Mouse (Mus musculus) embryonic facial prominence, embryonic 11.5 days (tissue): ENCODE measurements around the gene Rassf2. TPM values are rescaled to one million over a fixed set of nuclear protein-coding genes. Genes with fewer than 3 reads are reported as not detected.

Source experiments
- ATAC-seq: fragments of 200-750 bp; cut with Nextera tagmentation; replicated peaks from 2 replicates; pipeline ENCODE4 v1.8.0; 2017; ENCODE audit warnings: low read depth; ENCODE audit not compliant: insufficient number of reproducible peaks, low FRiP score, low TSS enrichment
- DNase-seq: peaks from one replicate; pipeline ENCODE4 v3.0.0-alpha.2; 2015; ENCODE audit warnings: low spot score
- H3K27ac ChIP-seq: fragments of 300-500 bp; sonication (generic); replicated peaks from 2 replicates; pipeline ENCODE4 v1.5.1; 2014; ENCODE audit warnings: mild to moderate bottlenecking, low read depth, low read length, control low read depth
- H3K27me3 ChIP-seq: fragments of 300-500 bp; sonication (generic); 2 replicates; pipeline ENCODE4 v1.6.1; 2014; ENCODE audit warnings: mild to moderate bottlenecking, low read length, moderate library complexity, mixed read lengths; ENCODE audit not compliant: control insufficient read depth, insufficient read depth
- H3K36me3 ChIP-seq: fragments of 300-500 bp; sonication (generic); replicated peaks from 2 replicates; pipeline ENCODE4 v1.6.1; 2014; ENCODE audit warnings: low read depth, mild to moderate bottlenecking, low read length, moderate library complexity, mixed read lengths; ENCODE audit not compliant: control insufficient read depth, insufficient read depth
- H3K4me1 ChIP-seq: fragments of 300-500 bp; sonication (generic); 2 replicates; pipeline ENCODE4 v1.6.1; 2014; ENCODE audit warnings: low read length, mixed read lengths; ENCODE audit not compliant: control insufficient read depth, insufficient read depth
- H3K4me2 ChIP-seq: fragments of 300-500 bp; sonication (generic); 2 replicates; pipeline ENCODE4 v1.6.1; 2014; ENCODE audit warnings: low read depth, mild to moderate bottlenecking, control low read depth, low read length, moderate library complexity
- H3K4me3 ChIP-seq: fragments of 300-500 bp; sonication (generic); 2 replicates; pipeline ENCODE4 v1.5.1; 2014; ENCODE audit warnings: low read depth, low read length, control low read depth
- H3K9ac ChIP-seq: fragments of 300-500 bp; sonication (generic); replicated peaks from 2 replicates; pipeline ENCODE4 v1.6.1; 2014; ENCODE audit warnings: mild to moderate bottlenecking, control low read depth, low read length
- H3K9me3 ChIP-seq: fragments of 300-500 bp; sonication (generic); replicated peaks from 2 replicates; pipeline ENCODE4 v1.6.1; 2016; ENCODE audit warnings: mild to moderate bottlenecking, low read length, inconsistent platforms, mixed read lengths; ENCODE audit not compliant: control insufficient read depth
- WGBS: fragments of 180-500 bp; shearing (Covaris S2); extraction: QIAGEN DNeasy Blood & Tissue Kit; methylation state at CpG from one replicate; pipeline ENCODE4 v1.1.7; 2014; 5-methylcytosine and 5-hydroxymethylcytosine counted together
- polyA plus RNA-seq: library from polyadenylated mRNA; unstranded; fragments of >200 nt; fragmentation: Nextera tagmentation; extraction: Ambion mirVana; gene quantifications from 2 replicates; pipeline ENCODE4 v1.2.1, GENCODE M21; 2014

Gene Rassf2
- polyA plus RNA-seq, 1 experiment from 2014 or later, result 9.5 TPM

- H3K27ac ChIP-seq, result no peak overlapping the region
- H3K36me3 ChIP-seq, result no peaks in the 10 kb centered on the region
- no peak for ATAC-seq
- no peak overlapping the region for H3K9ac ChIP-seq
- H3K4me1 ChIP-seq, result peaks cover 3% of the 10 kb centered on the region; the same call in 1 of the 2 replicates
- no peaks in the 10 kb centered on the region for H3K9me3 ChIP-seq
- H3K27me3 ChIP-seq, result peaks cover 14% of the 10 kb centered on the region
- H3K4me2 ChIP-seq, result no peak overlapping the region
- H3K4me3 ChIP-seq, result no peak overlapping the region
- no peak for DNase-seq
- WGBS, result 62% methylated on average over 11 of the region's 11 CpGs
These were observed 1.5 kb upstream of the Rassf2 start for GRCm38 (mm10) chr2:132031364-132032095.

GRCm38 (mm10) chr2:132030418-132031363 is 633 bp upstream of the Rassf2 start:
- 12% methylated on average over 23 of the region's 23 CpGs for WGBS
- H3K4me1 ChIP-seq, result peaks cover 3% of the 10 kb centered on the region; the same call in 1 of the 2 replicates

GRCm38 (mm10) chr2:132028894-132029605 is 1.0 kb downstream of the Rassf2 start:
- peak; percentile 33 for DNase-seq
- no peak; the same call in 1 of the 2 replicates for ATAC-seq

More at GRCm38 (mm10) chr2:132030418-132031363, 633 bp upstream of the Rassf2 start:
- H3K4me3 ChIP-seq, result peak overlapping the region; percentile 52
- no peaks in the 10 kb centered on the region for H3K36me3 ChIP-seq
- H3K27me3 ChIP-seq, result peaks cover 14% of the 10 kb centered on the region
- ATAC-seq (peak; percentile 15; the same call in 1 of the 2 replicates), DNase-seq (peak; percentile 20)
- H3K9ac ChIP-seq, result peak overlapping the region; percentile 57
- H3K9me3 ChIP-seq, result no peaks in the 10 kb centered on the region
- peak overlapping the region; percentile 92 for H3K4me2 ChIP-seq
- H3K27ac ChIP-seq, result no peak overlapping the region

DNA sequence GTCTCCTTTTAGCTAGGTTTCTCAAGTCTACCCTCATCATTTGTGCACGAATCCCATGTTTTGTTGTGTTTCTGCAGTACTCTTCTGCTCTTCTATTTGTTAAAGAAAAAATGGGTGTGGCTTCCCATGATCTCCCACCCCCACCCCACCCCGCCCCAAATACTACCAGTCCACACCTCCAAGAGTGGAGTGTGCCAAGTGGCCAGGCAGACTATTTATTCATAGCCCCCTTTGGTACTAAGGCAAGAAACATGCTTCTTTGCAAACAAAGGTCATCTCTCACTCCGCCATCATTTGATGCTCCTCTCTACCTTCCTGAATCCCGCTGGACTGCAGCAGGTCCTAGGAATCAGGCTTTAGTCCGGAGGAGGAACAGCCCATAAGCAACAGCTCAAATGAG is 2.0 kb downstream of the Rassf2 start:
- peaks cover 14% of the 10 kb centered on the region for H3K27me3 ChIP-seq
- DNase-seq, result no peak
- H3K36me3 ChIP-seq, result no peaks in the 10 kb centered on the region
- no peak overlapping the region for H3K4me2 ChIP-seq
- no peak overlapping the region for H3K9ac ChIP-seq
- 45% methylated on average over 5 of the region's 5 CpGs for WGBS
- ATAC-seq, result no peak
- H3K9me3 ChIP-seq, result no peaks in the 10 kb centered on the region
- H3K27ac ChIP-seq, result no peak overlapping the region
- no peak overlapping the region for H3K4me3 ChIP-seq
- peaks cover 3% of the 10 kb centered on the region; the same call in 1 of the 2 replicates for H3K4me1 ChIP-seq

More at GRCm38 (mm10) chr2:132028894-132029605, 1.0 kb downstream of the Rassf2 start:
- Histone ChIP-seq H3K27me3 (peaks cover 14% of the 10 kb centered on the region), H3K4me2 (peak overlapping the region; percentile 92), H3K36me3 (no peaks in the 10 kb centered on the region), H3K9me3 (no peaks in the 10 kb centered on the region), H3K4me3 (peak overlapping the region; percentile 52), H3K9ac (peak overlapping the region; percentile 57), H3K4me1 (peaks cover 3% of the 10 kb centered on the region; the same call in 1 of the 2 replicates), H3K27ac (no peak overlapping the region)
- under 1% methylated on average over 36 of the region's 36 CpGs for WGBS

GRCm38 (mm10) chr2:132027366-132027765 is 2.7 kb downstream of the Rassf2 start:
- H3K27ac ChIP-seq, result no peak overlapping the region
- H3K9ac ChIP-seq, result no peak overlapping the region
- H3K4me2 ChIP-seq, result no peak overlapping the region
- H3K9me3 ChIP-seq, result no peaks in the 10 kb centered on the region
- no peaks in the 10 kb centered on the region for H3K36me3 ChIP-seq
- WGBS, result 45% methylated on average over 5 of the region's 5 CpGs
- H3K4me3 ChIP-seq, result no peak overlapping the region
- DNase-seq, result no peak
- peaks cover 3% of the 10 kb centered on the region; the same call in 1 of the 2 replicates for H3K4me1 ChIP-seq
- no peak for ATAC-seq
- peaks cover 14% of the 10 kb centered on the region for H3K27me3 ChIP-seq

- peaks cover 5% of the 10 kb centered on the region for H3K27me3 ChIP-seq
- H3K9ac ChIP-seq, result no peak overlapping the region
- H3K36me3 ChIP-seq, result no peaks in the 10 kb centered on the region
- no peak overlapping the region for H3K27ac ChIP-seq
- no peaks in the 10 kb centered on the region for H3K9me3 ChIP-seq
- no peak for DNase-seq
- H3K4me1 ChIP-seq, result no peaks in the 10 kb centered on the region
- WGBS, result 84% methylated on average over 4 of the region's 4 CpGs
- ATAC-seq, result no peak
- no peak overlapping the region for H3K4me3 ChIP-seq
- H3K4me2 ChIP-seq, result no peak overlapping the region
These were observed 6.0 kb downstream of the Rassf2 start for GRCm38 (mm10) chr2:132024028-132024427.

GRCm38 (mm10) chr2:132022621-132023020 is 7.4 kb downstream of the Rassf2 start:
- no peaks in the 10 kb centered on the region for H3K27me3 ChIP-seq
- no peak overlapping the region for H3K9ac ChIP-seq
- WGBS, result 84% methylated on average over 8 of the region's 8 CpGs
- no peak overlapping the region for H3K27ac ChIP-seq
- no peak for DNase-seq
- H3K36me3 ChIP-seq, result no peaks in the 10 kb centered on the region
- no peak overlapping the region for H3K4me3 ChIP-seq
- H3K4me1 ChIP-seq, result no peaks in the 10 kb centered on the region
- no peak overlapping the region for H3K4me2 ChIP-seq
- no peak for ATAC-seq
- H3K9me3 ChIP-seq, result no peaks in the 10 kb centered on the region
